Mouse (Mus musculus) gastrocnemius, adult 18-20 months (tissue): ENCODE data around the gene Ttc7. TPM values are rescaled to one million over a fixed set of nuclear protein-coding genes. Genes with fewer than 3 reads are reported as not detected.

Source experiments
- DNase-seq: peaks from one replicate; pipeline ENCODE4 v3.0.0; 2021; ENCODE audit warnings: low spot score
- total RNA-seq, 2 experiments: library from RNA; stranded (reverse); gene quantifications; 2 replicates each; pipeline ENCODE4 v1.2.3; 2021

The Ttc7 gene
- total RNA-seq, 2 experiments from 2014 or later, result 8.6 to 10.6 TPM

DNA sequence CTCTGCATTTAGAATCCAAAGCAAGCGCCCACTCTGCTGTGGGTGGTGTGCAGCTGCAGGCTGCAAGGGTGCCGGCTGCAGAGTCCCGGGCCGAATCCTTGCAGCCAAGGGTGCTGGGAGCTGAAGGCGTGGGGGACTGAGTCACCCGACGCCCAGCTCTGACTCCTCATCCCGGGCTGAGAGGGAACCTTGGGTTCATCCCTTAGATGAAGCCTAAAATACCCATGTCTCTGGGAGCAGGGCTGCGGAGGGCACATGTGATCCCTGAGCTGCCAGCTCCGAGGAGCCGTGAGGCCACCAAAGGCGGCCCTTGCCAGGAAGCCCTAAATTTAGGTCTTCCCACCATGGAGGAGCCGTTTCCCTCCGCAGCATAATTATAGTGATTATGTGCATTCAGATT is 52.5 kb downstream of the Ttc7 start:
- peak; percentile 53 for DNase-seq

DNA sequence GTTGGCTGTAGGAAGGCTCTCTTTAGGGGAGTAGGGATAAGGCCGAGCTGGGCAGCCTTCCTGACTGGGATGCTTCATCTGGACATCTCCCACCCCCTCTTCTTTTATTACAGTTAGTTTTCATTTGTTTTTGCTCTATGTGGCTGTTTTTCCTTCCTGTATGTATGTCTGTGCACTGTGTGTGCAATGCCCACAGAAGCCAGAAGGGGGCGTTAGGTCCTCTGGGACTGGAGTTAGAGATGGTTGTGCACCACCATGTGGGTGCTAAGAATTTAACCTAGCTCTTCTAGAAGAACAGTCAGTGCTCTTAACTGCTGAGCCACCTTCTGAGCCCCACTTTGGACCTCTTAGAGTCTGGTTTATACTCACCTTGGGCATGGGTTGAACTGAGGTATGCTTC is 53.0 kb downstream of the Ttc7 start:
- no peak for DNase-seq

DNA sequence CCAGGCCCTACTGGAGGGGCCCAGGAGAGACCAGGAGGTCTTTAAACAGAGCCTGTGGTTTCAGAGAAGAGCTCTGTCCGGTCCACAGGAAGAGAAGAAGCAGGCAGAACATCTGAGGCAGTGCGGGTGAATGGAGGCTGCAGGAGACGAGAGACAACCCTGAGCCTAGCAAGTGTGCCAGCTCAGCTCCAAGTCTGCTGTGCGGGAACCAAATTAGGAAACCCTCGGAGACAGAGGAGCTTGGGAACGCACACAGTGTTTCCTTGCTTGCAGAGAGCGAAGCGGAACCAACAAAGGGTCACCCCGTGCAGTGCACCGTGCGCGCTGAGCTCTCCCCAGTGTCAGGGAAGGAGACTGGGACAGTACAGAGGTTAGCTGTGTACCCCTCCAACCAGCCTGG is 54.2 kb downstream of the Ttc7 start:
- DNase-seq, result no peak

DNA sequence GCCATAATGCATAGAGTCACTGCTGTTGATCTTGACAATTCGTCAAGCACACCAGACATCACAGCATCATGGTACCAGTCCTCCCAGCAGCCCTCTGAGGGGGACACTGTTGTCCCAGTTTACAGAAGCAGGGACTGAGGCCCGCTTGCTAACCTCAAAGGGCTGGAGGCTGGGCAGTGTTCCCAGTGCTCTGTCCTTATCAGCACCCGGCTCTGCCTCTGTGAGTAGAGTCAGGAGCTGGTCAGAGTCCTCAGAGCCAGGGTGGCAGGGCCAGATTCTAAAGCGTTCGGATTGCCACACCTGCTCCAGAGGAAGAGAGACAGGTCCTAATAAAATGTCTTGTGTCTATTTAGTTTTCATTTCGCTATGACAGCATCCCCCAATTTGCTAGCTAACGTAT is 55.0 kb downstream of the Ttc7 start:
- DNase-seq, result no peak

DNA sequence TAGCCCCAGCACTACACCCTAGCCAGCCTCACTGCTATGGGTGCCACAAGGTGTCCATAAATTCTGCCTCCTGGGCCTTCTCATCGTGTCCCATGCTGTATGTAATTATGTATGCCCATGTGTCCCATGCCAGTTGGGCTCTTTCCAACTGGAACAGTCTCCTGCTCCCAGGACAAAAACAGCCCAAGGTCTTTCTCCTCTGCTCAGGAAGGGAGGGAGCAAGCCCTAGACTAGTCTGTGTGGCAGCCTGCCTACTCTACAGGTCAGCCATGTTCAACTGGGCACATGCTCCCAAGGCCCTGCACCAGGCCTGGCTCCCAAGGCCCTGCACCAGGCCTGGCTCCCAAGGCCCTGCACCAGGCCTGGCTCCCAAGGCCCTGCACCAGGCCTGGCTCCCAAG is 56.4 kb downstream of the Ttc7 start:
- peak; percentile 51 for DNase-seq

DNA sequence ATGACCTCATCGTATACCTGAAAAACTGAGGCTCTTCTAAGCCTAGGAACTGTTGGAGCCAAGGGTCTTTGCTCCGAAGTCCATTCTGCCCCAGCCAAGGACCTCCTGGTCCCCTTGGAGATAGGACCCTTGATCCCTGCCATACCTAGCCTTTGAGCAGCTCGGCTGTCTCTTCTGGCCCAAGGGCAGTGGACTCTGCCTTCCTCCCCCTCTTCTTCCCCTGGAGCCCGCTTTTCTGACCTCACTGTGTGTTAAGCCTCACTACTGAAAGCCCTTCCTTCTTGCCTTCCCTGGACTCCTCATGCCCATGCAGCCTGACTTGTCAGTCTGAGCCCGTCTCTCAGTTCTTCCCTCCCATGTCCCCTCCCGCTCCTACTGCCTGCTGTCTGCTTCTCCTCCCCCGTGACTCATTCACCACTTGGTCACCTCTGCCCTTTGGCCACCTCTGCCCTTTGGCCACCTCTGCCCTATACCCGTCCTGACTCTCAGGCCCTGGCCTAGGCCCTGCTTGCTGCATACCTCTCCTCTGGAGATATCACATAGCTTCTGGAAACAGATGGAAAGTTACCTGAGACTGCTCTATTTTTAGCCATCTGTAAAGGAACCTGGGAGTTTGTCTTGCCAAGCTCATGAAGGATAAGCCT is 60.5 kb downstream of the Ttc7 start:
- DNase-seq, result peak; percentile 71

DNA sequence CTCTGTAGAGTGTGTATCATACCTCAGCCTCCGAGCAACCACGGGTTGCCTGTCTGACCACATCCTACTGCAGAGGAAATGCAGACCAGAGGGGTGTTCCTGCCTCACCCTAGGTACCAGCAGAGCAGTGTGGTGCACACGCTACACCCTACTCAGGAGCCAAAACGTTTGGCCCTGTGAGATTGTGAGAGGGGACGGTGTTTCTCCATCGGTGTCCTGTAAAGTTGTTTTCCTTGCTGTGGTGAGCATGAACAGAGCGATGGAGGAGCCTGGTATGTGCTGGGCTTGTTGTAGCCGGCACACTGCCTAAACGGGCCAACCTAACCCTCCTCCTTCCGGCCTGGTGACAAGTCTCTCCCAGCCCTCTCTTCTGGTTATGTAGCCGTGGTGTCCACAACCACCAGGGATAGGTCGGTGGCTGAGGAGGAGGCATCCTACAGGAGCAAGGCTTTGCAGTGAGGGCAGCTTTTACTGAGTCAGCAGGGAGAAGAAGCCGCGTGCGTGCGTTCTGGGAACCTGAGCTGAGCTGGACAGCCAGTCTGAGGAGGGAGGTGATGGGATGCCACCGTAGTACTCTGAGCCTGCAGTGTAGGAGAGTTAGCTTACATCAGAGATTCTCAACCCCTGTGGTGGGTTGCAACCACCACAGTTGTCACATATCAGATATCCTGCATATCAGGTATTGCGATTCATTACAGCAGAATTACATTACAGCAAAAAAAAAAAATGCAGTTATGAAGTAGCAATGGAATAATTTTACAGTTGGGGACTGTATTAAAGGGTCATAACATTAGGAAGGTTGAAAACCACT is 62.0 kb downstream of the Ttc7 start:
- DNase-seq, result peak; percentile 56

DNA sequence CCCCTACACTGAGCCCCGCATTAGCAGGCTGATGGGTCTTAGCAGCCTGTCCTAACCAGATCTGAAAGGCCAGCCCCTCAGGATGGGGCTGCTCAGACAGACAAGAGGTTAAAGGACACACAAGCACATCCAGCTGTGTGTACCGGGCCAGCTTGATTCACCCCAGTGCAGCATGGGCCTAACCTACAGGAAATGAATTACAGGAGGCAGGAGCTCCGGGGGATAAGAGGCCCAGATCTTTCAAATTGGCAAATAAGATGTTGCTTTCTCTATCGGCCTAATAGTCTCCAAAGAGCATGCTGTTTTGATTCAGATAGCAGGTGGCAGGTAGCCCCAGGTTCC is 62.5 kb downstream of the Ttc7 start:
- no peak for DNase-seq

DNA sequence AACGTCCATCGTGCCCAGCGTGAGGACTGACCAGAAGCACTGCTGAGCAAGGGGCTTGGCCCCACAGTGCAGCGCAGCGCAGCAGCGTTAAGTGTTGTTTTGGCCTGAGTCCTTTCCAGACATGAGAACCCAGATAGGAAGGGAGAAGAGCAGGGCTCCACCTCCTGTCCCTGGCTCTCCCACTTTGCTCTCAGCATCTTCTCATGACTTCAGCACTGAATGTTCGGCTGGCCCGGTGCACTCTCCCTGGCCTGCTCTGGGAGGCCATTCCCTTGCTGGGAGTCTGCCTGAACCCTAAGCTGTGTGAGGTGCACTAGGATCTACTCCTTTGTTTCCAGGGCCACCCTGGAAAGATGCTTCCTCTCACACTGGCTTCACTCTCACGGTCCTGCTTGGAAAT is 65.7 kb downstream of the Ttc7 start:
- no peak for DNase-seq

DNA sequence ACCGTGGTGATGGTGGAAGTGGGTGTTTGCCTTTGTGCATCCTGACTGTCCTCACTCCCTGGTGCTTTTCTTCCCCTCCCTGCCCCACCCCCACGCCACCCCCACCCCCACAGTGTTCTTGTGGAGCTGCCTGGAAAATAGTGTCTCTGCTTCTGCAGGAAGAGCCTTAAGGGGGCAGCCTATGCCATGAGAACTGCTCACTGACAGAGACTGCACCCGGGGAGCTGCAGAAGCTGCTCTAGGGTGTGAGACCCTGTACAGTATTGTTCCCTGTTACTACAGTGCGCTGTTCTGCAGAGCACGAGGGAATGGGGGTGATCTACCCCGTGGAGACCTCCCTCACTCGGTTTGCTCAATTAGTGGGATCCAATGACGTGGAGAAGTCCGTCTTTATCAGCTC is 66.4 kb downstream of the Ttc7 start:
- DNase-seq, result no peak

DNA sequence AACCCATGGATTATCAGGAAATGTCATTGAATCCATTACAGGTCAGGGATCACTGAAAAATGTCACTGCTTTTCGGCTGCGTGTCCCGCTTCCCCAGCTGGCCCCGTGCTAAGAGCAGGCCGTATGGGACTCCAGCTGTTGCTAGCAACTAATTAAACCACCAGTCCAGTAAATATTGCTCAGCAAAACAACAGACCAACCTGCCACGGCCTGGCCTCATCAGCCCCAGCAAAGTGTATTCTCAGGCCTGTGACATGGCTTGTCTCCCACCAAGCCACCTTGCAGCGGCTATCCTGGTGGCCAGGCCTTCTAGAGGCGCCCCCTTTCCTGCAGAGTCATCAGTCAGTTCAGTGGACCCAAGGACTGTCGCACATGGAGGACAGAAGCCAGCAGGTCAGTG is 66.9 kb downstream of the Ttc7 start:
- no peak for DNase-seq

DNA sequence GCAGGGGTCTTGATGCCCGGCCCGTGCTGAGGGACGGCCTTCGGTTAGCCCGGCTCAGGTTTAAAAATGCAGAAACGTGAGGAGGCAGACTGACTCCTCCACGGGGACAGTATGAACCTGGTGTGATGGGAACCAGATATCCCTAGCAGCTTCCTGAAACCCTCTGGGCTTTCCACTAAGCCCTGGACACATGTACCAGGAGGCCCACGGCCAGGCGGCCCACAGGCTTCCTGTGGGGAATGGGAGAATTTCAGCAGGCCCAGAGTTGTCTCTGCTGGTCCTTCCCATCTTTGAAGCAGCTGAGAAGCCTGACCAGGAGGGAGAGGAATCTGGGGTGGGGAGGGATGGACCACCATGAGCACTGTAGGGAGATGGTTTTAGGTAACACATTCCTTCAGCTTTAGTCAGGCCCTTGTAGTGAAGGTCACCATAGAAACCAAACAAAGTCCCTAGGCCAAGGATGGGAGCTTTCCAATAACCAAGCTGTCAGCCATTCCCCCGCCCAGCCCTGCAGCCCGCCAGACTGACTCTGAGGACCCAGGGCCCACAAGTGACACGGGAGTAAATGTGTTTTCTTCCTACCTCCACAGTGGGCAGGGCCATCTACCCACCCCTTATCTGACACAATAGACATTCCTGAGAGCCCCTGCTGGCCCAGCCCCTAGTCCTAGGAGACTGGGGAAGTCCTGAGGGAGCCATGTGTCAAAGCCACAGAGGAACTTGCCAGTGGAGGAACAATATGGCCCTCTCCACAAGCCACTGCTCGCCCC is 68.0 kb downstream of the Ttc7 start:
- peak; percentile 82 for DNase-seq

DNA sequence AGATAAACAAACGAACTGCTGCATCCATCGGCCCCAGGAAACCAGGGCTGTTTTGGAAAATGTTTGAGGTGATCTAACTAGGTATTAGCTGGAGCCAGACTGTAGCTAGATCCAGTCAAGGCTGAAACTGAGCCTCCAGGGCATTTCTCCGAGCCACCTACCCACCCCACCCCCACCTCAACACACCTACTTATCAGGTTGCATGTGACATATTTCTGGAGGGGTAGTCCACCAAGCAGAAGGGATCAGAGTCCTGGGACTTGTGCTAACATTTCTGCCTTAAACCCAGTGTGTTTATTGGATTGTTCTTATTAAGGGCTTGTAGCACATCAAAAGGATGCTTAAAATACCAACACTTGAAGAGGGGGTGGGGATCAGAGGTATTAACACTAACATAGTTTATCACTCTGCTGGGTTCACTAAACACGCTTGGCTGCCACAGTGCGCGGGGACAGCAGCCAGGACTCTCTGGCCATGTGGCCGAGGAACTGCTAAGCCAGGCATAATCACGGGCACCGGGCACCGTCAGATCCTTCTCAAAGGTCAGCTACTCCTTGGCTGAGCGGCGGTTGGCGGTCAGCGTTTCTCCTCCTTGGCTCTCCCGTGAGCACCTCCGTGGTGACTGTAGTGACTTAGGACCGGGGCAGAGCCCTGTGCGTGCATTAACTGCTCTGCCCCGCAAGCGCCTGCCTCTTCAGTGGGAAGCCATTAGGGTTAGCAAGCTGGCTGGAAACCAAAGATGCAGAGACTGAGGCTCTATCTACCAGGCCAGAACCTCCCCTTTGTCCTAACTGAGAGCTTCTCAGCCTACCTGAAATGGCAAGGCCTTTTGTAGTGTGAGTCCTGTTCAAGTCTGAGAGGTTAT is 68.8 kb downstream of the Ttc7 start:
- DNase-seq, result peak; percentile 90

DNA sequence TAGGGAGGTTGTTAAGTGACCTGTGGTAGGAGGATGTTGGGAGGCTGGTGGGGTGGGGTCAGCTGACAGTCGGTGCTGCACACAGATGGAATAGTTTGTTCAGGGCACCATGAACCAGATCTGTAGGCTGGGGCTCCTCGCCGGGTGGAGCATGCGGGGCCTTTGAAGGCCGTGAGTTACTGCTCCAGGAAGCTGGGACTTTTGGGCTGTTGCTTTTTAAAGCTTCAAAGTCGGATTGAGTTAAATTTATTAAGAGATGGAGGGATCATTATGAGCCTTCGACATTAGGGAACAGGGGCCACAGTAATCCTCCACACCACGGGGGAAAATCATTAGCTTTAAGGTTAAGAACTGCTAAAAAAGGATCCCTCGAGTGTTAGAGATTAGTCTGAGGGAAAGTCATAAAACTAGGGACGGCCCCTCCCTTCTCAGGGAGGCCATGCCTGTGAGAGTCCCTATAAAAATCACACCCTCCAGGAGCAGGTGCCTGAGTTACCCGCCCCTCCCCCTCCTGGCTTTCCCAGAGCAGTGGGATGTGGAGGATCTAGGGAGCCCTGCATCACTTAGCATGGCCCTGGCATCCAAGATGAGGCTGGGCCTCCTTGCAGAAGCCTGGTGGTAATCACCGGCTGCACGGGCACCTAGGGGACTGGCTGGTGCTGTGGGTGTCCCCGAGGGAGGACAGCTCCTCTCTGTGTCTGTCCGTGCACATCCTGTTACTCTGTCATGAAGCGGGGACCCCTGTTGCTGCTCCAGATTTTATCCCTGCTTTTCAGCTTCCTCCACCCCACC is 69.6 kb downstream of the Ttc7 start:
- peak; percentile 63 for DNase-seq

DNA sequence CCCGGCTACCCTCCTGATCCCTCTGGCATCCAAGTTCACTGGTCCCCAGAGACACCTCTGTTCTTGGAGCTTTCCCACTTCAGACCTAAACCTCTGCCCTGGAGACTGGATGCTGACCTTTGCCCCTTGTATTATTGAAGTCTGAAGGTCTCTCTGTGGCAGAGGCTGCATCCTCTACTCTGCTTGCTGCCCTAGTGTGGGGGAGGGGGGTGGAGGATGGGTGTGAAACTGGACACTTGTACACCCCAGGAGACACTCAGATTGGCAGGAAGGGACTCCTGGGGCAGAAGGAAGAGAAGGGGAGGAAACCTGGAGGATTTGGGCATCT is 70.2 kb downstream of the Ttc7 start:
- no peak for DNase-seq

DNA sequence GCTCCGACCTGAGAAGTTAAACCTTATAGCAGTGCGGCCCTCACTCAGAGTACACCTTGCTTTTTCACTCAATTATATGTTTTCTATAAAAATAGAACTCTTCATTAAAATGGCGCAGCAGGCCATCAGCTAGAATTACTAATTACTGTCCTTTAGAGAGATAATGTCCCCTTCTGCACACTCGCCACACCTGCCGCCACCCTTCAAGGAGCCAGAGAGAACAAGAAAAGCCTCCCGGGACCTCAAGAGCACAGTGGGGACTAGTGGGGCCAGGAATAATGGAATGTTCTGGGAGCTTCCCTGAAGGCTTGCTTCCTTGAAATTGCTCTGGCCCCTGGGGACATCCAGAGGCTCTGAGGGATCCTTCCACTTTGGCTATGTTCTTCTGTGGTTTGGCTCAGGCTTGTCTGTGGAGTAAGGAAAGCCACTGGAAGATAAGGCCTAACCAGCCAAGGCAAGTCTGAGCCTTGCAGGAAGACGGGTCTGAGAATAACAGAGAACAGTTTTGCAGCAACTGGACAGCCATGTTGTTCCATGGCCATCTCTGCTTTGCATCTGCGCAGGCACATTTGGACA is 71.1 kb downstream of the Ttc7 start:
- no peak for DNase-seq

DNA sequence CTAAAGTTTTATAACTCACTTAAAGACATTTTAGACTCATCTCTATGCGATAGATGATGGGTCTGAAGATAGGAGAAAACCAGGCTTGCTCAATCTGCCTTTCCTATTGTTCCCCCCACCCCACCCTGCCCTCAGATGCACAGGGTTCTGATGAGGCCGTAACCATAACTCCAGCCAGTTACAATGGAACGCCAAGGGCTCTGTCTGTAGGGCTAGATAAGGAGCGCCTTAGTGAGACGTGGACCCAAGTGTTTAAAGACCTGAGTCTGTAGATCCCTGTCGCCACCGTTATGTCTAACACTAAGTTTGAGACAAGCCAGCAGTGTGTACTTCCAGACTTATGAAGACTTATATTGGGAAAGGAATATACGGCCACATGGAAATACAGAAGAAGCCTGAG is 72.8 kb downstream of the Ttc7 start:
- DNase-seq, result no peak

DNA sequence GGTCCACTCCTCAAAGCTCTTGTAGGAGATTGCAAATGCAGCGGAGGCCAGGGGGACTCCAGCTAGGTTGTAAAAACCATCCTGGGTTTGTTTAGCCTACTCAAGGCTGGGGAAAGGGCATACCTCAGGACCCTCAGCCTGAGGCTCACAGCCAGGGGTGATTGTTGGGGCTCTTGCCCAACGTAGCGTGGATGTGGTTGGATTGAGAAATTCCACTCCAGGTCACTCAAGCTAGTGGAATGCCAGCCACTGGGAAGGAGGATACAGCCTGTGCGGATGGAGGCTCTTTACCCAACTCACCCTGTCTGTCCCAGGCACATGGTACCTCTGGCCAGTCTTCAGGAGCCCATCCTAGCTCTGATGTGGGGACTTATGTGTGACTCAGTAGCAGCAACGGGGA is 73.6 kb downstream of the Ttc7 start:
- no peak for DNase-seq

DNA sequence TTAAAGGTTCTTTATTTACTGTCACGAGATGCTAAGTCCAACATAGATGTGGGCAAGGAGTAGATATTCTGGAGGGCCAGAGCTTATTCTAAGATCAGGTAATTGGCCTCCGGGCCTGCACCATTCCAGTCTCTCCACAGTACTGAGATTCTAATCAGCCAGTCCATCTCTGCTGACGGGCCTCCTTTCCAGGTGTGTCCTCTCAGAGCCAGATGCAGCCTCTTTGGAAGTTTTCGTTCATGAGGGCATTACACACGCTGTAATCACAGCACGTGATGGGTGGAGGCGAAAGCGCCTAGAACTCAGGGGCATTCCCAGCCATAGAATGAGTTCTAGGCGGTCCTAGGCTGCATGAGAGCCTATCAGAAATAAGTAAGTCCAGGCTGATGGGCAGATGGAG is 74.8 kb downstream of the Ttc7 start:
- no peak for DNase-seq

DNA sequence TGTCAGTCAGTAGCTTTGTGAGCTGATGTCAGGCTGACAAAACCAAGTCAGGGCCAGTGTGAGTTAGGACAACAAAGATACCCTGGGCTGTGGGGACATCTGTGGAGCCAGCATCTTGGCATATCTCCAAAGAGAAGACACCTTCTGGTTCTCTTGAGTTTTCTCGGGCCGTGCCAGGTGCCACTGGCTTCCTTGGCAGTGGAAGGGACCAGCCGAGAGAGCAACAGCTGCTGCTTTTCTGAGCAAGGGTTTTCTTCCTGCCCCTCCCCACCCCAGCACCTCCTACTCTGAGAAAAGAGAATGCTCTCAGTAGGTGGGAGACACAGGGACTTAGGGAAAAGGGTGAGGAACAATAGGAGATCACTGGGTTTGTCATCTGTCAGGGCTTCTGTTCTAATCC is 78.4 kb downstream of the Ttc7 start:
- peak; percentile 42 for DNase-seq

DNA sequence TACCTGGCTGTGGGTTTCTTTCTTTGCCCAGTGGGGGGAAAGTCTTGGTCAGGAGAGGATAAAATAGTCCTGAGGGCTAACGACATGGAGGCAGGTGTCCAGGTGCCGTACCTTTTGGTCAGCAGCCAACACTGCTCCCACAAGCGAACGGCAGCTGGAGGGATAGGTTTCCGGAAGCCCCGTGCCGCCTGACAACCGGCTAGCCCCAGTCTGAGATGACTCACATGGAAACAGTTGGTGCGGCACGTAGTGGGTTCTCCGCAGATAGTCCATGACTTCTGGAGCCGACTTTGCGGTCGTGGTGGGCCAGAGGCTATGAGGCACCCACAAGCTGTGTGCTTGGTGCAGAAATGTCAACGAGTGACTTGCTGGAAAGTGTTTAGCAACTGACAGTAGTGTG is 81.4 kb downstream of the Ttc7 start:
- no peak for DNase-seq
